Mouse (Mus musculus) testis, adult 2 months (tissue): ENCODE data around the gene Twistnb.

Experiments
- CTCF ChIP-seq: fragments of 200-500 bp; IDR thresholded peaks from 2 replicates; pipeline ENCODE4 v1.5.1; 2012; ENCODE audit warnings: low read depth, mild to moderate bottlenecking, inconsistent platforms, low read length, moderate library complexity; ENCODE audit not compliant: control insufficient read depth, insufficient read depth, insufficient replicate concordance
- POLR2A ChIP-seq: fragments of 200-500 bp; IDR thresholded peaks from 2 replicates; pipeline ENCODE4 v1.6.1; 2012; ENCODE audit warnings: low read depth, mild to moderate bottlenecking, inconsistent platforms, low read length, moderate library complexity; ENCODE audit not compliant: control insufficient read depth

- TF ChIP-seq POLR2A (peak; percentile 83), CTCF (no peak)
These were observed 34.4 kb upstream of the Twistnb start, which contains the start of gene Efcab10 for GRCm38 (mm10) chr12:33394804-33395623.
